Mouse (Mus musculus) thymus, adult 18-20 months (tissue): ENCODE data around the gene Bmp6.

ENCODE experiments used
- DNase-seq, 2 experiments: peaks; one replicate each; pipeline ENCODE4 v3.0.0; 2022; ENCODE audit warnings: mixed read lengths in 2 of 2

The Bmp6 gene

DNA sequence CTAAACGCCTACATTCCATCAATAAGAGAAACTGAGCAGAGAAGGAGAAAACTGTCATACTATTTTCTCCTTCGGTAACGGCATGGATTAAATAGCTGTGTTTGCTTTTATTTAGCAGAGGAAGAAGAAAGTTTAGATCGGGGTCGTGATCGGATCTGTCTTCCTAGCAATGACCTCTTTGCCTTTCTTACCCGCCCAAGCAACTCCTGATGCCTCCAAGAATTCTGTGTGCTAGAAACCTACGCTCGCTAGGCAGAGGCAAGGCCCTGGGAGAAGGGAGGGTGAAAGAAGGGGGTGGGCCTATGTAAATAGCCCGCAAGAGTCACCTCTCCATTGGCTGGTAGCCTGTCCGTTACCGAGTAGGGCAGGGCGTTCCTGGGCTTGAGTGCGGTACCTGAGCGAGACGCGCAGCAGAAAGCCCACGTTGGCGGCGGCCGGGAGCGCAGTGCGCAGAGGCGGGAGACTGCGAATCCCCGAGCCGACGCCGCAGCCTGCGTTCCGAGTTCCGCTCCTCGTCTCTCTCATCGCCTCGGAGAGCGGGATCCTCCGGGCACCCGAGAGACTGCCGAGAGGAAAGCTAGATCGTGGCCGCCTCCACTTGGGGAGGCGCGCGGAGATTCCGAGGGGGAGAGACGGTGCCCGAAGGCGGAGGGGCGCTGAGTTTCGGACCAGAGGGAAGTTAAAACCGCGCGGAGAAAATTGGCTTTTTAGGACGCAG lies at the start of gene Bmp6:
Gene Bmp6 (plus strand): TSS at position 395 of the 718 bp plus-strand sequence.
- no peak for DNase-seq

DNA sequence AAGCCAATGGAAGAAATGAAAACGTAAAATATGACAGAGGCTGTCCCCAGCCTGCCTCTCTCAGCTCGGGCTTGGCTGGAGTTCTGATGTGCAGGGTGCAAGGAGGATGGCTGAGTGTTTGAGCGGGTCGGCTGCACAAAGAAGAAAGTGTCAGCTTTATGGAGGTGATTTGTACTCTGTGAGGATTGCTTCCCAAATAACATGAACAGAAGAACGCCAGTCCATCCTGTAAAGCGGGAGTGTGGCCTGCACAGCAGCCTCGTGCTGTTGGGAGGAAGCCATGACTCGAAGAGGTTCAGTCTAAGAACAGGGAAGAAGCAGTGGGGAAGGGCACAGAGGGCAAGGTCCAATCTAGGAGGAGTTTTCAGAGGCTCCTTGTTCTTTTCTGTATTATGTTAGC lies 48.7 kb upstream of the Bmp6 start:
- no peak for DNase-seq

GRCm38 (mm10) chr13:38296601-38297000 lies 48.3 kb upstream of the Bmp6 start:
- no peak for DNase-seq

- DNase-seq, result no peak
These were observed 33.8 kb upstream of the Bmp6 start for GRCm38 (mm10) chr13:38311125-38311524.

- DNase-seq, result no peak
These were observed 32.4 kb upstream of the Bmp6 start for GRCm38 (mm10) chr13:38312357-38313040.

- no peak for DNase-seq
These were observed 30.3 kb upstream of the Bmp6 start for GRCm38 (mm10) chr13:38314590-38314989.

GRCm38 (mm10) chr13:38318418-38318817 lies 26.5 kb upstream of the Bmp6 start:
- DNase-seq, result no peak

DNA sequence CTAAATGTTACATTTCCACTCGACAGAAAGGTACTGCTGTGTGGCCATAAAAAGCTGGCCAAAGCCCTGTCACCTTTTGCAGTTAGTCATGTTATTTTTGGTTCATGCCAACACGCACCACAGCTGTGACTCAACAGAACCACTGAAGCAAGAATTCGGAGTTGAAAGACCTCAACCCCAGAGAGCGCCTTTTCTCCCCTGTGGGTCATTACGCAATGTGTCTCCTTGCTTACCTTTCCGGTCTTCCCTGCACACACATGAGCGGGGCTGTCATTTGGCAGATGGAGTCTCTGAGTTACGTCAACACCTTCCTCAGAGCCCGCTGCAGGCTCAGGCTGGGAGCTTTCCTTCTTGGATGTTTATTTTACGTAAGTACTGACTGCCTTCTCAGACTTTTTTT lies 24.6 kb upstream of the Bmp6 start:
- no peak for DNase-seq

GRCm38 (mm10) chr13:38324452-38324851 lies 20.5 kb upstream of the Bmp6 start:
- DNase-seq, result no peak

DNA sequence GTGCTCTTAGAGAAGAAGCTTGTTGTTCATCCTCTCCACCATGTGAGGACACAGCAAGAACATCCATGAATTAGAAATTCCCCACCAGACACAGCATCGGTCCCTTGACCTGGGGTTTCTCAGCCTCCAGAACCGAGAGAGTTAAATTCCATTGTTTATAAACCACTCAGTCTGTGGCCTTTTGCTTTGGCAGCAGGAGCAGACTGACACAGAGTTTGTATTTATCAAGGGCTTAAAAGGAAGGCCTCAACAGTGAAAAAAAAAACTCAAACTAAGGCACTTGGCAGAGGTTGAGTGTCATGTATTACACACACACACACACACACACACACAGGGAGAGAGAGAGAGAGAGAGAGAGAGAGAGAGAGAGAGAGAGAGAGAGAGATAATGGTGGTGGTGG lies 17.5 kb upstream of the Bmp6 start:
- no peak for DNase-seq

GRCm38 (mm10) chr13:38333496-38333895 lies 11.4 kb upstream of the Bmp6 start:
- DNase-seq, result no peak

DNA sequence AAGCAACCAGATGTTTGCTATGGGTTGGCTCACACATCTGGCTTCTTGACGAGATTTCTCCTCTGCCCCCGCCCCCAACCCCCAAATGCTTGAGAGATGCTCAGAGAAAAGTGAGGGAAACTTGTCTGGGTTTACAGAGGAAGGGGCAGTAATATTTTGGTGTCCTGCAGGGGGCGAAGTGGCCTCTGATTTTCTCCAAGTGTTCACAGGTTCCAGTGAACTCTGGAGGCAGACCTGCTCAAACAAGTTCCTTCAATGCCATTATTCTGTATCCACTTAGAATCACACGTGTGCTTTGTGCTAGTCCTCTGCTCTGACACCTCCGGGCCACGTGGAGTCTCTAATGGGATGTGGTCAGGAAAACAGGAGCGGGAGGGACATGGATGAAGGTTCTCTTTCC lies 2.3 kb upstream of the Bmp6 start:
- no peak for DNase-seq

GRCm38 (mm10) chr13:38343202-38343601 lies 1.7 kb upstream of the Bmp6 start:
- DNase-seq, result no peak

DNA sequence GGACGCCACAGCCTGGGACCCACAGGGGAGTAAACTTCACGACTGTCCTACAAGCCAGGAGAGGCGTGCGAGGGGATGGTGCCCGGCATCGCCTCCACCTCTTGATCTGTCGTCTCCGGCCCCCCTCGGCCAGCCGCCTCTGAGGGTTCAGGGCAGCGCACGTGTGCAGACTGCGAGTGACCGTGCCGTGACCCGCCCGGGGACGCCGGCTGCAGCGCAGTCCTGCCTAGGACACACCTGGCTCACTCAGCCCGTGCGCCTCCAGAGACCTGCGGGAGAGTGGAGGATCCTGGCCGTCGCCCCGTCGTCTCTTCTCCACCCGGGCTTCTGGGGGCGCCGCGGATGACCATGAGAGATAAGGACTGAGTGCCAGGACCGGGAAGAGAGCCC lies 519 bp downstream of the Bmp6 start:
- no peak for DNase-seq

- no peak for DNase-seq
These were observed 1.4 kb downstream of the Bmp6 start for GRCm38 (mm10) chr13:38346096-38346915.

- no peak for DNase-seq
These were observed 2.3 kb downstream of the Bmp6 start for GRCm38 (mm10) chr13:38347021-38347774.

- DNase-seq, result no peak
These were observed 2.8 kb downstream of the Bmp6 start for GRCm38 (mm10) chr13:38347775-38348135.

DNA sequence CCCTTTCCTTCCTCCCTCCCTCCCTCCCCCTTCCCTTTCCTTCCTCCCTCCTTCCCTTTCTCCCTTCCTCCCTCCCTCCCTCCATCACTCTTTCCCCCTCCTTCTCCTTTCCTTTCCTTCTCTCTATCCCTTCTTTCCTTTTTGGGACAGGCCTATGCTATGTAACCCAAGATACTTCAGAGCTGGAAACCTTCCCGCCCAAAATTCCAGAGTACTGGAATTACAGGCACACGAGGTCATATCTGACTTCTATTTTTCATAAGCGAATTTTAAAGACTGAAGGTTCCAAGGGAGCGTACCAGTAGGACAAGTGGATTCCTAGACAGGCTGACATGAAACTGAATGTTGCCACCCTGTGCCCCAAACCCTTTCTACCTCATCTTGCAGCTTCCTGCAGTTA lies 4.1 kb downstream of the Bmp6 start:
- no peak for DNase-seq

GRCm38 (mm10) chr13:38349818-38350217 lies 4.9 kb downstream of the Bmp6 start:
- DNase-seq, result no peak

DNA sequence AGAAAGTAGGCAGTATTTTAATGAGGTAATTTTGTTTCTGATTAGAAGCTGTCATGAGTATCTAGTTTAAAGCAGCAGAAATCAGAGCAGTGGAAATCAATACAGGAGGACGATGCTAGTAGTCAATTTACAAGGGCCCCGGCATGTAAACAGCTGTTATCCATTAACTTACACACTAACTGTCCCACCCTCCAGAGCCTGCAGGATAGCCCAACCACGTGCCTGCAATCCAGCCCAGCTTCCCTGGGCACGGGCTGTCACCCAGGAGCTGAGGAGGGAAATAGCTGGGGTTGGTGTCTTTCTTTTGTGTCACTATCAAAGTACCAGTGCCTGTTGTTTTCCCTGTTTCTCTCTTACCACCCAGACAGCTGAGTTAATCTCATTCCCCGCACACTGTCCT lies 7.1 kb downstream of the Bmp6 start:
- DNase-seq, result no peak

GRCm38 (mm10) chr13:38352986-38353385 lies 8.1 kb downstream of the Bmp6 start:
- DNase-seq, result no peak

- no peak for DNase-seq
These were observed 8.7 kb downstream of the Bmp6 start for GRCm38 (mm10) chr13:38353420-38354255.
